Mouse (Mus musculus) stomach, adult 2 months (tissue): ENCODE measurements around the gene Fbxw8. TPM values are rescaled to one million over a fixed set of nuclear protein-coding genes. Genes with fewer than 3 reads are reported as not detected.

Experiments
- polyA plus RNA-seq: library from polyadenylated mRNA; depleted of rRNA; stranded (reverse); fragments of >200 nt; gene quantifications from 2 replicates; pipeline ENCODE4 v1.2.3, GENCODE M21; 2012; rRNA removed

Gene Fbxw8
- polyA plus RNA-seq: 19.5 and 22.1 TPM in 2 replicates

GRCm38 (mm10) chr5:118154839-118155564 lies at the start of gene Fbxw8:
TSS of gene Fbxw8 (minus strand) at chr5:118155464.

GRCm38 (mm10) chr5:118164581-118164980 lies 9.3 kb upstream of the Fbxw8 start, which contains the start of gene Hrk:
TSS of gene Hrk (plus strand) at chr5:118164648.

GRCm38 (mm10) chr5:118027698-118028190 lies 127.5 kb downstream of the Fbxw8 start, which contains the start of gene Tesc:
TSS of gene Tesc (plus strand) at chr5:118027743.

Other genes with a start within 250 kb of the Fbxw8 start
- 12.0 and 13.4 TPM in 2 replicates for gene Fbxo21, start 178.7 kb downstream of the Fbxw8 start, polyA plus RNA-seq
- gene Tesc, start 127.7 kb downstream of the Fbxw8 start, polyA plus RNA-seq: 202 and 466 TPM in 2 replicates
- 0.03 TPM in 1 of 2 replicates, not detected in the other for gene Hrk, start 9.2 kb upstream of the Fbxw8 start, polyA plus RNA-seq
- gene Rnft2, start 89.7 kb upstream of the Fbxw8 start, polyA plus RNA-seq: 0.70 and 0.97 TPM in 2 replicates
- 2.8 and 2.9 TPM in 2 replicates for gene 2410131K14Rik, start 89.8 kb upstream of the Fbxw8 start, polyA plus RNA-seq